Mouse (Mus musculus): ENCODE measurements at regions not wholly inside any gene's neighbourhood (a gene's known extent, or its start where the extent isn't known, plus 50 kb on each side); places are given as distances from the start of the nearest gene placed in this dataset.

DNA sequence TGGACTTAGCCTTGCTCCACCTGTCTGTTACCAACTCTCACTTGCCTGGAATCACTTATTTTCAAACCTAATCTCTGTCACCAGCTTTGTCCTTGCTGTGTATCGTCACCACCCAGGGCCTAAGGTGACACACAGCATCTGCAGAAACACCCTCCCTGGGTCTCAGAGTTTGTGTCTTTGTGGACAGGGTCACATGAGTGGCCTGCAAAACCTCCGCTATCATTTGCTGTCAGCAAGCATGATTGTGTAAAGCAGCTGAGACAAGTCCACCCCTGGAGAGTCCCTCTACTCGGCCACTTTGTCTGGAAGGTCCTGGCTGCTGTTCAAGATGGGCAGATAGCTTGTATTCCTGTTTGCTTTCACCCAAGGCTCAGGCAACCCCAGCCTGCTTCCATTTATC is 205.7 kb upstream of the Lrfn2 start:
- TF ChIP-seq CTCF (IDR thresholded peaks at IDR 0.05; ENCODE audit: control insufficient read depth, insufficient read depth, insufficient replicate concordance, low read depth, low read length) (no peak), POLR2A (IDR thresholded peaks at IDR 0.05; ENCODE audit: control insufficient read depth, low read depth, low read length) (no peak)

Measured in testis, adult 2 months (tissue).